Mouse (Mus musculus) splenic B cell, adult 2 months (primary cell): Measurements from ENCODE around the gene Tubb2a.
A peak's percentile ranks its signal among the peaks of the same experiment; 100 is the strongest.

Source experiments
- DNase-seq: peaks from one replicate; pipeline ENCODE4 v3.0.0-alpha.2; 2011; ENCODE audit warnings: low read depth, low spot score
- H3K27me3 ChIP-seq: 2 replicates; pipeline ENCODE4 v1.6.1; 2012; ENCODE audit warnings: mild to moderate bottlenecking, low read length, moderate library complexity, mixed read lengths; ENCODE audit not compliant: control insufficient read depth, poor library complexity, insufficient read depth, severe bottlenecking
- H3K36me3 ChIP-seq: 2 replicates; pipeline ENCODE4 v1.6.1; 2012; ENCODE audit warnings: mild to moderate bottlenecking, low read length, moderate library complexity, mixed read lengths; ENCODE audit not compliant: control insufficient read depth, poor library complexity, insufficient read depth, severe bottlenecking

Gene Tubb2a

DNA sequence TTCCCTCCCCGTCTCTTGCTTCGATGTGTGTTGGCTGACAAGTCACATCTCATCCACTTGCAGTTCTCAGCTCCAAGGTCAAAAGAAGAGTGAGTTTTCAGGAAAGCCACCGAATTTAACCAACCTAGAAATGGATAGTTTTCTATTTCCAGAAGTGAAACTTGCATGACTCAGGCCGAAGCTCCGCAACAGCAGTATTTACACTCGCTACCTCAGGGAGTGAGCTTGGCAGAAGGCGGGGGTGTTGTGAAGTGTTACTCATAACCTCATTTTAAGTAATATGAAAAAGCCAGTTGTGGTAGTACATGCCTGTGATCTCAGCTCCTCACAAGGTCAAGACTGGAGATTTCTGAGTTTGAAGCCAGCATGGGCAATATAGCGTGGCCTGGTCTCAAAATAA is 27.3 kb downstream of the Tubb2a start:
- Histone ChIP-seq H3K27me3 (no peaks in the 10 kb centered on the region), H3K36me3 (no peaks in the 10 kb centered on the region)
- DNase-seq = peak; percentile 8

DNA sequence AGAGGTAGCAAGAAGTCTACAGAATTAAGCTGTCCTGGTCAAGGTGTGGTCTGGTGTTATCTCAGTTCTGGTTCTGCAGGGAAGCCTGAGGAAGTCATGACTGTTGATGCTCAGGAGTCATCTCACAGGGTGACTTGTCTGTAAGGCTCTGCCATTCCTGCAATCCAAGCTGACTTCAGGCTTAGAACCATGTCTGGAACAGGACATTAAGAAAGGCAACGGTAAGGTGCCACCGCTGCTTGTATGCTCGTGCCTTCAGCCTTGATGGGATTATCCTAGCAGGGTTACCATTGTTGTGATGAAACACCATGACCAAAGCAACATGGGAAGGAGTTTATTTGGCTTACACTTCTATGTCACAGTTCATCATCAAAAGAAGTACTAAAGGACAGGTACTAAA is 30.3 kb downstream of the Tubb2a start:
- H3K27me3 ChIP-seq = no peaks in the 10 kb centered on the region
- H3K36me3 ChIP-seq = no peaks in the 10 kb centered on the region

GRCm38 (mm10) chr13:34046421-34047012 is 31.3 kb downstream of the Tubb2a start:
- DNase-seq = peak; percentile 88
- H3K27me3 ChIP-seq = no peaks in the 10 kb centered on the region
- H3K36me3 ChIP-seq = no peaks in the 10 kb centered on the region

More for the DNA sequence above, 30.3 kb downstream of the Tubb2a start:
- no peak for DNase-seq

- DNase-seq = no peak
- Histone ChIP-seq H3K27me3 (no peaks in the 10 kb centered on the region), H3K36me3 (no peaks in the 10 kb centered on the region)
Measured at GRCm38 (mm10) chr13:34045511-34046249, 32.1 kb downstream of the Tubb2a start.

GRCm38 (mm10) chr13:34043716-34044393 is 34.0 kb downstream of the Tubb2a start:
- Histone ChIP-seq H3K36me3 (no peaks in the 10 kb centered on the region), H3K27me3 (no peaks in the 10 kb centered on the region)
- DNase-seq = no peak

GRCm38 (mm10) chr13:34040091-34040490 is 37.7 kb downstream of the Tubb2a start:
- Histone ChIP-seq H3K27me3 (no peaks in the 10 kb centered on the region), H3K36me3 (no peaks in the 10 kb centered on the region)
- no peak for DNase-seq

- Histone ChIP-seq H3K27me3 (no peaks in the 10 kb centered on the region), H3K36me3 (no peaks in the 10 kb centered on the region)
- DNase-seq = no peak
Measured at GRCm38 (mm10) chr13:34038901-34039341, 38.9 kb downstream of the Tubb2a start.

DNA sequence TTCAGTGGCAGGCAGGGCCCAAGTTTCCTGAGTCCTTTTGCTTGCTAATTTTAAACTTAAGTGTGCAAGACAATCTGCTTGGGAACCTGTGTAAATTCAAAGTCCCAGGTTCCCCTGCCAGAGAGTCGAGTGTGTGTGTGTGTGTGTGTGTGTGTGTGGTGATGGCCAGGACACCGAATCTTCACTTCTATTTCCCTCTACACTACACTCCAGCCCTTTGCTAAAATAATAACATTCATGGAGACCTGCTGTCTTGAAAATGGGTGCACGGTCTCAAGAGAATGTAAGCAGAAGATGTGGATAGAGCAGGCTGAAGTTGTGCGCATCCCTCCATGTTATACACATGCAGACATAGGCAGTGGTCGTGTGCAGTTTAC is 39.8 kb downstream of the Tubb2a start:
- DNase-seq = peak; percentile 15
- Histone ChIP-seq H3K27me3 (no peaks in the 10 kb centered on the region), H3K36me3 (peaks cover 1% of the 10 kb centered on the region; the same call in 1 of the 2 replicates)

- H3K27me3 ChIP-seq = no peaks in the 10 kb centered on the region
- peaks cover 1% of the 10 kb centered on the region for H3K36me3 ChIP-seq
- DNase-seq = peak; percentile 93
Measured at GRCm38 (mm10) chr13:34037172-34038055, 40.4 kb downstream of the Tubb2a start, which contains the start of gene Bphl. Gene Bphl, plus strand, starts transcription at chr13:34037597.

DNA sequence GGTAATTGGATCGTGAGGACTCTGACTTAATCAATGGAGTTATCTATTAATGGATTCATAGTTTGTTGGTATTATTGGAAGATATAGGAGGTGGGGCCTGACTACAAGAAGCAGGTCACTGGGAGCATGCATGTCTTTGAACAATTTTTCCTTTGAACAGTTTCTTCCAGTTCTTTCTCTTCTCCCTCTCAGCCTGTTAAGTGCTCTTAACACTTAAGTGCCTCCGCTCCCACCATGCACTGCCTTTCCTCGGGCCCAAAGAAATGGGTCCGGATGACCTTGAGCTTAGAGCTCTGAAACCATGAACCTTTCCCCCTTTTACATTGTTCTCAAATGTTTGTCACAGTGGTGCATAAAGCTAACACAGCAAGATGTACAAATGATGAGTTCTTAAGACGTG is 41.1 kb downstream of the Tubb2a start:
- Histone ChIP-seq H3K36me3 (peaks cover 1% of the 10 kb centered on the region), H3K27me3 (no peaks in the 10 kb centered on the region)
- DNase-seq = no peak

DNA sequence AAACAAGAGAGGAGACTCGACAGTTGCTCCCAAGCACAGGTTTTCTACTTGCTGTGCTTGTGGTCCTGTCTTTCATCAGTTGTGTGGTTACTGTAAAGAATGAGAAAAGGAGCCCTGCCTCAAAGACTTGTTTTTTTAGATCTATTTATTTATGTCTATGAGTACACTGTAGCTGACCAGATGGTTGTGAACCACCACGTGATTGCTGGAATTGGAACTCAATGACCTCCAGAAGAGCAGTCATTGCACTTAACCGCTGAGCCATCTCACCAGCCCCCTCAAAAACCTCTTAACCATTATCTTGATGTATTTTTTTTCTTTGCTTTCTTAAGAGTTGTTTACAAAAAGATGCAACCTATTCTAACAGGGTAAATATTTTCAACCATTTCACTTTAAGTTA is 42.4 kb downstream of the Tubb2a start:
- no peak for DNase-seq
- Histone ChIP-seq H3K27me3 (no peaks in the 10 kb centered on the region), H3K36me3 (peaks cover 3% of the 10 kb centered on the region)

- H3K27me3 ChIP-seq = no peaks in the 10 kb centered on the region
- peaks cover 3% of the 10 kb centered on the region for H3K36me3 ChIP-seq
- DNase-seq = no peak
Measured at GRCm38 (mm10) chr13:34032041-34032440, 45.8 kb downstream of the Tubb2a start.
